Mouse (Mus musculus): ENCODE measurements around the gene Vmn2r95.
"Not testable (repeated sequence)": the region's sequence is repeated elsewhere in the genome, so short reads cannot be mapped to it uniquely, and the experiment has no call there.

Vmn2r95 gene

GRCm38 (mm10) chr17:18423778-18424177 lies at the start of gene Vmn2r95:
Vmn2r95 (plus strand) TSS chr17:18424078.
- in situ Hi-C loops (cut with MboI, MseI): no loop called here

- in situ Hi-C loops (cut with MboI, MseI): no loop called here
These were observed 31.8 kb downstream of the Vmn2r95 start for GRCm38 (mm10) chr17:18455619-18456140.

GRCm38 (mm10) chr17:18458126-18458634 lies 34.3 kb downstream of the Vmn2r95 start:
- in situ Hi-C loops (cut with MboI, MseI): not testable (repeated sequence)

GRCm38 (mm10) chr17:18462695-18463094 lies 38.8 kb downstream of the Vmn2r95 start:
- in situ Hi-C loops (cut with MboI, MseI): no loop called here

GRCm38 (mm10) chr17:18479885-18480284 lies 56.0 kb downstream of the Vmn2r95 start:
- in situ Hi-C loops (cut with MboI, MseI): no loop called here

Measured in T-helper 1 cell (primary cell).